Mouse (Mus musculus) midbrain, embryonic 13.5 days (tissue): ENCODE results near the gene Tspoap1. TPM values are rescaled to one million over a fixed set of nuclear protein-coding genes. Genes with fewer than 3 reads are reported as not detected.

Experiments used
- ATAC-seq: fragments of 200-750 bp; cut with Nextera tagmentation; 2 replicates; pipeline ENCODE4 v1.8.0; 2017; ENCODE audit warnings: mild to moderate bottlenecking, moderate TSS enrichment, moderate library complexity
- H3K27ac ChIP-seq: fragments of 300-500 bp; sonication (generic); 2 replicates; pipeline ENCODE4 v1.5.1; 2015; ENCODE audit warnings: inconsistent platforms, mild to moderate bottlenecking, moderate library complexity
- H3K27me3 ChIP-seq: fragments of 300-500 bp; sonication (generic); 2 replicates; pipeline ENCODE4 v1.6.1; 2015; ENCODE audit warnings: mild to moderate bottlenecking, inconsistent platforms
- H3K36me3 ChIP-seq: fragments of 300-500 bp; sonication (generic); 2 replicates; pipeline ENCODE4 v1.6.1; 2015; ENCODE audit warnings: mild to moderate bottlenecking, inconsistent platforms
- H3K4me1 ChIP-seq: fragments of 300-500 bp; sonication (generic); replicated peaks from 2 replicates; pipeline ENCODE4 v1.6.1; 2015; ENCODE audit warnings: inconsistent platforms
- H3K4me2 ChIP-seq: fragments of 300-500 bp; sonication (generic); replicated peaks from 2 replicates; pipeline ENCODE4 v1.6.1; 2015; ENCODE audit warnings: moderate library complexity, mild to moderate bottlenecking, inconsistent platforms
- H3K4me3 ChIP-seq: fragments of 300-500 bp; sonication (generic); replicated peaks from 2 replicates; pipeline ENCODE4 v1.5.1; 2015; ENCODE audit warnings: mild to moderate bottlenecking, inconsistent platforms
- H3K9ac ChIP-seq: fragments of 300-500 bp; sonication (generic); replicated peaks from 2 replicates; pipeline ENCODE4 v1.6.1; 2015; ENCODE audit warnings: mild to moderate bottlenecking, inconsistent platforms
- H3K9me3 ChIP-seq: fragments of 300-500 bp; sonication (generic); 2 replicates; pipeline ENCODE4 v1.6.1; 2016; ENCODE audit warnings: mild to moderate bottlenecking, inconsistent platforms
- WGBS: fragments of 180-500 bp; shearing (Covaris S2); methylation state at CpG from one replicate; pipeline ENCODE4 v1.1.7; 2015; 5-methylcytosine and 5-hydroxymethylcytosine counted together
- polyA plus RNA-seq: library from polyadenylated mRNA; unstranded; fragments of >200 nt; fragmentation: Nextera tagmentation; extraction: Ambion mirVana; gene quantifications from 2 replicates; pipeline ENCODE4 v1.2.1, GENCODE M21; 2015

Gene Tspoap1
- polyA plus RNA-seq, 1 experiment from 2014 or later, result 48.7 TPM

GRCm38 (mm10) chr11:87755360-87756017 lies 4.9 kb upstream of the Tspoap1 start:
- Histone ChIP-seq H3K4me1 (peaks cover 8% of the 10 kb centered on the region), H3K36me3 (no peaks in the 10 kb centered on the region), H3K9ac (no peak overlapping the region), H3K27me3 (no peaks in the 10 kb centered on the region), H3K4me2 (no peak overlapping the region), H3K27ac (no peak overlapping the region), H3K9me3 (no peaks in the 10 kb centered on the region), H3K4me3 (no peak overlapping the region)
- ATAC-seq, result no peak
- 75% methylated on average over 17 of the region's 17 CpGs for WGBS

DNA sequence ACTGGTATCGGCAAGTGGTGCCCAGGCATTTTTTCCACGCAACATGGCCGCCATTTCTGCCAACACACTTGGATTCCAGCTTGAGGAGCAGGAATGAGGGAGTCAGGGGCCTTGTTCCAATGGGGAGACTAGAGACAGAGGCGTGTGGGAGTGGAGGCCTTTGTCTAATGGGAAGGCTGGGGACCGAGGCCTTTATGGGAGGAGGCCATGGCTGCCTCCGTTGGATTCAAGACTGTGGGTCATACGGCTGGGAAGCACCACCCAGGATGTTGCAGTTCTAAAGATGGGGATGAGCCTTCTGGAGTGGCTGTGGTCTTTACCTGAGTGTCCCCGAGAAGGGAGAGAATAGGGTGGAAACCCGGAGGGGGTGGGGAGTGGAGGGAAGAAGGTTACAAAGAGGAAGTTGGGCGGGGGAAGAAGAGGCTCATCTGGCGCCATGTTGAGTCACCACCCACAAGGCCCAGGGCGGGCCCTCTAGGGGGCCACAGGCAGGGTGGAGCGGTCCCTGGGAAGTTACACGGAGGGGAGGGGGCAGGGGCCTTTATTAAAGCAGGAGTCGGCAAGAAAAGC lies 4.0 kb upstream of the Tspoap1 start:
- Histone ChIP-seq H3K9ac (no peak overlapping the region), H3K4me1 (peaks cover 16% of the 10 kb centered on the region), H3K27me3 (peaks cover 5% of the 10 kb centered on the region), H3K9me3 (no peaks in the 10 kb centered on the region), H3K4me2 (no peak overlapping the region), H3K27ac (no peak overlapping the region), H3K4me3 (no peak overlapping the region), H3K36me3 (no peaks in the 10 kb centered on the region)
- 91% methylated on average over 15 of the region's 15 CpGs for WGBS
- ATAC-seq, result no peak

- Histone ChIP-seq H3K4me1 (peaks cover 25% of the 10 kb centered on the region), H3K36me3 (no peaks in the 10 kb centered on the region), H3K27ac (no peak overlapping the region), H3K4me3 (no peak overlapping the region), H3K4me2 (no peak overlapping the region), H3K9ac (no peak overlapping the region), H3K27me3 (peaks cover 14% of the 10 kb centered on the region), H3K9me3 (no peaks in the 10 kb centered on the region)
- WGBS, result 91% methylated on average over 25 of the region's 25 CpGs
- no peak for ATAC-seq
Observed at GRCm38 (mm10) chr11:87757001-87757954, 3.1 kb upstream of the Tspoap1 start.

GRCm38 (mm10) chr11:87758161-87758911 lies 2.0 kb upstream of the Tspoap1 start:
- Histone ChIP-seq H3K4me3 (no peak overlapping the region), H3K9me3 (no peaks in the 10 kb centered on the region), H3K4me1 (peaks cover 36% of the 10 kb centered on the region), H3K27ac (no peak overlapping the region), H3K27me3 (peaks cover 23% of the 10 kb centered on the region), H3K4me2 (no peak overlapping the region), H3K9ac (no peak overlapping the region), H3K36me3 (no peaks in the 10 kb centered on the region)
- 87% methylated on average over 7 of the region's 7 CpGs for WGBS
- ATAC-seq, result no peak

- Histone ChIP-seq H3K4me2 (no peak overlapping the region), H3K4me3 (no peak overlapping the region), H3K9ac (no peak overlapping the region), H3K9me3 (no peaks in the 10 kb centered on the region), H3K27me3 (peaks cover 23% of the 10 kb centered on the region), H3K4me1 (peaks cover 42% of the 10 kb centered on the region), H3K36me3 (no peaks in the 10 kb centered on the region), H3K27ac (no peak overlapping the region)
- no peak for ATAC-seq
- WGBS, result 79% methylated on average over 4 of the region's 4 CpGs
Observed at GRCm38 (mm10) chr11:87758957-87759608, 1.3 kb upstream of the Tspoap1 start.

DNA sequence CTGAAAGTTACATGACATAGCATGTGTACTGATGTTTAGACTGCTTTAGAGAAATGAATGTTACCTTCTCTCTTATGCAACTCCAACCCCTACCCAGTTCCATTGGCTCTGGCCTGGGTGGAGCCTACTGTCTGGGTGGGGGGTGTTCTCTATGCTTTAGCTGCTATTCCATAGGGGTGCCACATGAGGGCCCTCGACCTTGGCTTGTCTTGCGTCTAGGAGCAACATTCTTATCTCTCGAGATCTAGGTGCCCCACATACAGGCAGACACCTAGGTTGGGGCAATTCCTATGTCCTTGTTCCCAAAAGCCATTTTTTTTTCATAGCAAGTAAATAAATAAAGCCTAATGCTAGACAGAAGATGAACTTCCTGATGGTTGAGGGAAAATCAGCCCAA lies 734 bp upstream of the Tspoap1 start:
- WGBS, result 3% methylated on average over 3 of the region's 3 CpGs
- Histone ChIP-seq H3K27me3 (peaks cover 23% of the 10 kb centered on the region), H3K27ac (peak overlapping the region; percentile 90), H3K36me3 (no peaks in the 10 kb centered on the region), H3K4me3 (peak overlapping the region; percentile 69), H3K9ac (0 out of 2 replicates have a peak overlapping the region, but pooled peaks have one; percentile 36), H3K4me1 (peaks cover 46% of the 10 kb centered on the region), H3K4me2 (peak overlapping the region; percentile 94), H3K9me3 (no peaks in the 10 kb centered on the region)
- ATAC-seq, result no peak

- Histone ChIP-seq H3K27ac (peak overlapping the region; percentile 90; the same call in 1 of the 2 replicates), H3K4me1 (peaks cover 60% of the 10 kb centered on the region), H3K9me3 (no peaks in the 10 kb centered on the region), H3K4me2 (peak overlapping the region; percentile 94), H3K4me3 (peak overlapping the region; percentile 69), H3K36me3 (peaks cover 5% of the 10 kb centered on the region), H3K9ac (peak overlapping the region; percentile 84), H3K27me3 (peaks cover 27% of the 10 kb centered on the region)
- no peak for ATAC-seq
- 60% methylated on average over 11 of the region's 11 CpGs for WGBS
Observed at GRCm38 (mm10) chr11:87761181-87761721, 910 bp downstream of the Tspoap1 start.

- H3K4me1 ChIP-seq, result peaks cover 60% of the 10 kb centered on the region
- H3K27ac ChIP-seq, result peak overlapping the region; percentile 12; the same call in 1 of the 2 replicates
- H3K4me3 ChIP-seq, result peak overlapping the region; percentile 69
- peak overlapping the region; percentile 94 for H3K4me2 ChIP-seq
- H3K27me3 ChIP-seq, result peaks cover 29% of the 10 kb centered on the region
- WGBS, result 80% methylated on average over 14 of the region's 14 CpGs
- no peaks in the 10 kb centered on the region for H3K9me3 ChIP-seq
- no peak for ATAC-seq
- H3K9ac ChIP-seq, result peak overlapping the region; percentile 84
- H3K36me3 ChIP-seq, result peaks cover 12% of the 10 kb centered on the region
Observed at GRCm38 (mm10) chr11:87761806-87762701, 1.7 kb downstream of the Tspoap1 start.

GRCm38 (mm10) chr11:87762702-87763385 lies 2.5 kb downstream of the Tspoap1 start:
- Histone ChIP-seq H3K27ac (peak overlapping the region; percentile 81), H3K9ac (peak overlapping the region; percentile 84), H3K9me3 (no peaks in the 10 kb centered on the region), H3K27me3 (peaks cover 29% of the 10 kb centered on the region), H3K4me3 (peak overlapping the region; percentile 69), H3K4me1 (peaks cover 60% of the 10 kb centered on the region), H3K36me3 (peaks cover 19% of the 10 kb centered on the region), H3K4me2 (peak overlapping the region; percentile 94)
- WGBS, result 41% methylated on average over 12 of the region's 12 CpGs
- no peak for ATAC-seq

- H3K4me1 ChIP-seq, result peaks cover 60% of the 10 kb centered on the region
- H3K4me3 ChIP-seq, result peak overlapping the region; percentile 69
- H3K27ac ChIP-seq, result peak overlapping the region; percentile 81
- peak overlapping the region; percentile 84 for H3K9ac ChIP-seq
- peak overlapping the region; percentile 94 for H3K4me2 ChIP-seq
- WGBS, result under 1% methylated on average over 17 of the region's 17 CpGs
- no peaks in the 10 kb centered on the region for H3K9me3 ChIP-seq
- H3K36me3 ChIP-seq, result peaks cover 26% of the 10 kb centered on the region
- peaks cover 29% of the 10 kb centered on the region for H3K27me3 ChIP-seq
- ATAC-seq, result peak; percentile 64
Observed at GRCm38 (mm10) chr11:87763511-87763987, 3.2 kb downstream of the Tspoap1 start.
